Mouse (Mus musculus) hindbrain, embryonic 12.5 days (tissue): ENCODE measurements around the gene Zfhx3. TPM values are rescaled to one million over a fixed set of nuclear protein-coding genes. Genes with fewer than 3 reads are reported as not detected.

ENCODE experiments used
- ATAC-seq: fragments of 200-750 bp; cut with Nextera tagmentation; 2 replicates; pipeline ENCODE4 v1.8.0; 2017; ENCODE audit warnings: moderate TSS enrichment; ENCODE audit not compliant: low FRiP score
- H3K27ac ChIP-seq: fragments of 300-500 bp; sonication (generic); 2 replicates; pipeline ENCODE4 v1.5.1; 2016; ENCODE audit warnings: mild to moderate bottlenecking
- H3K27me3 ChIP-seq: fragments of 300-500 bp; sonication (generic); 2 replicates; pipeline ENCODE4 v1.6.1; 2016; ENCODE audit warnings: mild to moderate bottlenecking
- H3K36me3 ChIP-seq: fragments of 300-500 bp; sonication (generic); 2 replicates; pipeline ENCODE4 v1.6.1; 2016; ENCODE audit warnings: mild to moderate bottlenecking
- H3K4me1 ChIP-seq: fragments of 300-500 bp; sonication (generic); 2 replicates; pipeline ENCODE4 v1.6.1; 2016
- H3K4me2 ChIP-seq: fragments of 300-500 bp; sonication (generic); replicated peaks from 2 replicates; pipeline ENCODE4 v1.6.1; 2016; ENCODE audit warnings: mild to moderate bottlenecking
- H3K4me3 ChIP-seq: fragments of 300-500 bp; sonication (generic); 2 replicates; pipeline ENCODE4 v1.5.1; 2016; ENCODE audit warnings: mild to moderate bottlenecking
- H3K9ac ChIP-seq: fragments of 300-500 bp; sonication (generic); 2 replicates; pipeline ENCODE4 v1.6.1; 2016; ENCODE audit warnings: mild to moderate bottlenecking, moderate library complexity
- H3K9me3 ChIP-seq: fragments of 300-500 bp; sonication (generic); replicated peaks from 2 replicates; pipeline ENCODE4 v1.6.1; 2016; ENCODE audit warnings: mild to moderate bottlenecking
- WGBS: fragments of 180-500 bp; shearing (Covaris S2); methylation state at CpG from one replicate; pipeline ENCODE4 v1.1.7; 2016; 5-methylcytosine and 5-hydroxymethylcytosine counted together
- polyA plus RNA-seq: library from polyadenylated mRNA; unstranded; fragments of >200 nt; fragmentation: Nextera tagmentation; extraction: Ambion mirVana; gene quantifications from 2 replicates; pipeline ENCODE4 v1.2.1, GENCODE M21; 2016

Zfhx3 gene
- polyA plus RNA-seq, 1 experiment from 2014 or later = 56.8 TPM

- Histone ChIP-seq H3K4me1 (no peaks in the 10 kb centered on the region), H3K27ac (no peak overlapping the region), H3K4me2 (no peak overlapping the region), H3K9me3 (no peaks in the 10 kb centered on the region), H3K9ac (no peak overlapping the region), H3K4me3 (no peak overlapping the region), H3K36me3 (no peaks in the 10 kb centered on the region), H3K27me3 (no peaks in the 10 kb centered on the region)
- WGBS = 91% methylated on average over 2 of the region's 2 CpGs
- ATAC-seq = no peak
Observed at GRCm38 (mm10) chr8:108637887-108638286, 695.4 kb downstream of the Zfhx3 start.

- Histone ChIP-seq H3K4me3 (no peak overlapping the region), H3K9ac (no peak overlapping the region), H3K36me3 (no peaks in the 10 kb centered on the region), H3K4me2 (no peak overlapping the region), H3K9me3 (no peaks in the 10 kb centered on the region), H3K4me1 (no peaks in the 10 kb centered on the region), H3K27ac (no peak overlapping the region), H3K27me3 (no peaks in the 10 kb centered on the region)
- 75% methylated on average over 3 of the region's 3 CpGs for WGBS
- ATAC-seq = no peak
Observed at GRCm38 (mm10) chr8:108645660-108646059, 703.2 kb downstream of the Zfhx3 start.

- H3K9me3 ChIP-seq = no peaks in the 10 kb centered on the region
- no peaks in the 10 kb centered on the region for H3K4me1 ChIP-seq
- no peak overlapping the region for H3K4me2 ChIP-seq
- H3K27ac ChIP-seq = no peak overlapping the region
- ATAC-seq = no peak
- H3K4me3 ChIP-seq = no peak overlapping the region
- no peak overlapping the region for H3K9ac ChIP-seq
- no peaks in the 10 kb centered on the region for H3K36me3 ChIP-seq
- H3K27me3 ChIP-seq = no peaks in the 10 kb centered on the region
- WGBS = 39% methylated on average over 8 of the region's 8 CpGs
Observed at GRCm38 (mm10) chr8:108647556-108647955, 705.1 kb downstream of the Zfhx3 start.

- H3K9ac ChIP-seq = no peak overlapping the region
- no peaks in the 10 kb centered on the region for H3K36me3 ChIP-seq
- no peaks in the 10 kb centered on the region for H3K27me3 ChIP-seq
- H3K4me2 ChIP-seq = no peak overlapping the region
- no peak overlapping the region for H3K4me3 ChIP-seq
- no peaks in the 10 kb centered on the region for H3K4me1 ChIP-seq
- no peaks in the 10 kb centered on the region for H3K9me3 ChIP-seq
- 90% methylated on average over 6 of the region's 6 CpGs for WGBS
- H3K27ac ChIP-seq = no peak overlapping the region
- no peak for ATAC-seq
Observed at GRCm38 (mm10) chr8:108648993-108649392, 706.5 kb downstream of the Zfhx3 start.

- Histone ChIP-seq H3K4me3 (no peak overlapping the region), H3K9ac (no peak overlapping the region), H3K36me3 (no peaks in the 10 kb centered on the region), H3K4me1 (no peaks in the 10 kb centered on the region), H3K9me3 (no peaks in the 10 kb centered on the region), H3K27ac (no peak overlapping the region), H3K27me3 (no peaks in the 10 kb centered on the region), H3K4me2 (no peak overlapping the region)
- 92% methylated on average over 8 of the region's 8 CpGs for WGBS
- no peak for ATAC-seq
Observed at GRCm38 (mm10) chr8:108650837-108651236, 708.4 kb downstream of the Zfhx3 start.

GRCm38 (mm10) chr8:108661486-108662093 is 719.1 kb downstream of the Zfhx3 start:
- WGBS = 54% methylated on average over 5 of the region's 5 CpGs
- Histone ChIP-seq H3K9me3 (no peaks in the 10 kb centered on the region), H3K9ac (no peak overlapping the region), H3K4me1 (no peaks in the 10 kb centered on the region), H3K4me2 (no peak overlapping the region), H3K4me3 (no peak overlapping the region), H3K27me3 (no peaks in the 10 kb centered on the region), H3K36me3 (no peaks in the 10 kb centered on the region), H3K27ac (no peak overlapping the region)
- no peak for ATAC-seq

GRCm38 (mm10) chr8:108662766-108663165 is 720.3 kb downstream of the Zfhx3 start:
- Histone ChIP-seq H3K36me3 (no peaks in the 10 kb centered on the region), H3K27me3 (no peaks in the 10 kb centered on the region), H3K4me3 (no peak overlapping the region), H3K4me2 (no peak overlapping the region), H3K27ac (no peak overlapping the region), H3K4me1 (no peaks in the 10 kb centered on the region), H3K9ac (no peak overlapping the region), H3K9me3 (no peaks in the 10 kb centered on the region)
- no peak for ATAC-seq
- WGBS = 85% methylated on average over 3 of the region's 3 CpGs

- H3K27ac ChIP-seq = no peak overlapping the region
- H3K36me3 ChIP-seq = no peaks in the 10 kb centered on the region
- H3K4me2 ChIP-seq = no peak overlapping the region
- H3K9ac ChIP-seq = no peak overlapping the region
- H3K27me3 ChIP-seq = 0 out of 2 replicates have a peak, but pooled peaks cover 2% of the 10 kb centered on the region
- peaks cover 2% of the 10 kb centered on the region; the same call in 1 of the 2 replicates for H3K4me1 ChIP-seq
- no peak for ATAC-seq
- 76% methylated on average over 11 of the region's 11 CpGs for WGBS
- no peaks in the 10 kb centered on the region for H3K9me3 ChIP-seq
- no peak overlapping the region for H3K4me3 ChIP-seq
Observed at GRCm38 (mm10) chr8:108671939-108672515, 729.6 kb downstream of the Zfhx3 start.

GRCm38 (mm10) chr8:108675001-108675525 is 732.6 kb downstream of the Zfhx3 start:
- Histone ChIP-seq H3K4me2 (no peak overlapping the region), H3K9me3 (no peaks in the 10 kb centered on the region), H3K27me3 (0 out of 2 replicates have a peak, but pooled peaks cover 2% of the 10 kb centered on the region), H3K4me1 (peaks cover 2% of the 10 kb centered on the region; the same call in 1 of the 2 replicates), H3K4me3 (no peak overlapping the region), H3K9ac (no peak overlapping the region), H3K27ac (no peak overlapping the region), H3K36me3 (no peaks in the 10 kb centered on the region)
- 71% methylated on average over 17 of the region's 17 CpGs for WGBS
- no peak for ATAC-seq

GRCm38 (mm10) chr8:108689694-108690093 is 747.2 kb downstream of the Zfhx3 start:
- Histone ChIP-seq H3K4me3 (no peak overlapping the region), H3K27ac (no peak overlapping the region), H3K9me3 (no peaks in the 10 kb centered on the region), H3K4me2 (no peak overlapping the region), H3K4me1 (peaks cover 24% of the 10 kb centered on the region), H3K9ac (no peak overlapping the region), H3K36me3 (no peaks in the 10 kb centered on the region), H3K27me3 (peaks cover 23% of the 10 kb centered on the region)
- ATAC-seq = no peak
- WGBS = 79% methylated on average over 9 of the region's 9 CpGs

- no peaks in the 10 kb centered on the region for H3K36me3 ChIP-seq
- WGBS = 27% methylated on average over 14 of the region's 14 CpGs
- H3K27me3 ChIP-seq = peaks cover 34% of the 10 kb centered on the region
- no peak overlapping the region for H3K4me3 ChIP-seq
- H3K4me1 ChIP-seq = peaks cover 32% of the 10 kb centered on the region
- no peak overlapping the region; the same call in 1 of the 2 replicates for H3K9ac ChIP-seq
- H3K9me3 ChIP-seq = no peaks in the 10 kb centered on the region
- H3K27ac ChIP-seq = peak overlapping the region; percentile 88
- ATAC-seq = no peak
- H3K4me2 ChIP-seq = peak overlapping the region; percentile 50
Observed at GRCm38 (mm10) chr8:108690576-108691455, 748.4 kb downstream of the Zfhx3 start.
